Mouse (Mus musculus) fat pad, adult 2 months (tissue): ENCODE measurements at regions not wholly inside any gene's neighbourhood (a gene's known extent, or its start where the extent isn't known, plus 50 kb on each side); places are given as distances from the start of the nearest gene placed in this dataset.

Experiments used
- DNase-seq: peaks from one replicate; pipeline ENCODE4 v3.0.0-alpha.2; 2011; ENCODE audit warnings: low read depth, low spot score; ENCODE audit errors: extremely low read depth

GRCm38 (mm10) chr1:90397355-90397754 is 193.6 kb downstream of the Ackr3 start:
- DNase-seq: no peak

- no peak for DNase-seq
Measured at GRCm38 (mm10) chr1:90398396-90398975, 194.7 kb downstream of the Ackr3 start.

- no peak for DNase-seq
Measured at GRCm38 (mm10) chr1:90403057-90403456, 199.3 kb downstream of the Ackr3 start.

- DNase-seq: no peak
Measured at GRCm38 (mm10) chr1:90404717-90405487, 197.9 kb upstream of the Cops8 start.

- no peak for DNase-seq
Measured at GRCm38 (mm10) chr1:90406663-90407062, 196.1 kb upstream of the Cops8 start.

- DNase-seq: no peak
Measured at GRCm38 (mm10) chr1:90408504-90409215, 194.1 kb upstream of the Cops8 start.

- no peak for DNase-seq
Measured at GRCm38 (mm10) chr1:90409236-90409635, 193.5 kb upstream of the Cops8 start.

- DNase-seq: no peak
Measured at GRCm38 (mm10) chr1:90412511-90413045, 190.2 kb upstream of the Cops8 start.

GRCm38 (mm10) chr1:90414751-90415150 is 188.0 kb upstream of the Cops8 start:
- DNase-seq: no peak

- no peak for DNase-seq
Measured at GRCm38 (mm10) chr1:90424066-90424821, 178.5 kb upstream of the Cops8 start.

- no peak for DNase-seq
Measured at GRCm38 (mm10) chr1:90428334-90428733, 174.4 kb upstream of the Cops8 start.

GRCm38 (mm10) chr1:90428774-90429173 is 174.0 kb upstream of the Cops8 start:
- no peak for DNase-seq

- no peak for DNase-seq
Measured at GRCm38 (mm10) chr1:90430480-90430879, 172.3 kb upstream of the Cops8 start.

GRCm38 (mm10) chr1:90431783-90432182 is 171.0 kb upstream of the Cops8 start:
- DNase-seq: no peak

- no peak for DNase-seq
Measured at GRCm38 (mm10) chr1:90433911-90434310, 168.9 kb upstream of the Cops8 start.

GRCm38 (mm10) chr1:90440638-90441037 is 162.1 kb upstream of the Cops8 start:
- DNase-seq: peak; percentile 83

- no peak for DNase-seq
Measured at GRCm38 (mm10) chr1:90441134-90441868, 161.5 kb upstream of the Cops8 start.

- no peak for DNase-seq
Measured at GRCm38 (mm10) chr1:90442250-90443240, 160.2 kb upstream of the Cops8 start.

- DNase-seq: no peak
Measured at GRCm38 (mm10) chr1:90449571-90450226, 153.1 kb upstream of the Cops8 start.
